Mouse (Mus musculus) R1 (cell line): ENCODE measurements at regions not wholly inside any gene's neighbourhood (a gene's known extent, or its start where the extent isn't known, plus 50 kb on each side); places are given as distances from the start of the nearest gene placed in this dataset.
"Not testable (repeated sequence)": the region's sequence is repeated elsewhere in the genome, so short reads cannot be mapped to it uniquely, and the experiment has no call there.

Experiments used
- DNase-seq: peaks from one replicate; pipeline ENCODE4 v3.0.0-alpha.2; 2018; ENCODE audit warnings: low read depth, low spot score

- no peak for DNase-seq
These were observed 364.0 kb upstream of the Rgs18 start for GRCm38 (mm10) chr1:145139267-145139651.

- DNase-seq: no peak
These were observed 363.4 kb upstream of the Rgs18 start for GRCm38 (mm10) chr1:145138452-145139266.

GRCm38 (mm10) chr1:145131020-145131419 is 355.8 kb upstream of the Rgs18 start:
- DNase-seq: no peak

- DNase-seq: peak; percentile 71
These were observed 337.9 kb upstream of the Rgs18 start for GRCm38 (mm10) chr1:145113171-145113570.

GRCm38 (mm10) chr1:145106771-145107170 is 331.5 kb upstream of the Rgs18 start:
- not testable (repeated sequence) for DNase-seq

- peak; percentile 10 for DNase-seq
These were observed 290.1 kb upstream of the Rgs18 start for GRCm38 (mm10) chr1:145065255-145065854.

- DNase-seq: no peak
These were observed 289.1 kb upstream of the Rgs18 start for GRCm38 (mm10) chr1:145064384-145064783.

GRCm38 (mm10) chr1:145015623-145016022 is 240.4 kb upstream of the Rgs18 start:
- DNase-seq: no peak

- no peak for DNase-seq
These were observed 235.6 kb upstream of the Rgs18 start for GRCm38 (mm10) chr1:145010833-145011232.

GRCm38 (mm10) chr1:144978167-144978566 is 202.9 kb upstream of the Rgs18 start:
- no peak for DNase-seq

GRCm38 (mm10) chr1:144965736-144966135 is 190.5 kb upstream of the Rgs18 start:
- DNase-seq: no peak

- no peak for DNase-seq
These were observed 163.8 kb upstream of the Rgs18 start for GRCm38 (mm10) chr1:144939006-144939405.

GRCm38 (mm10) chr1:144926136-144926535 is 150.9 kb upstream of the Rgs18 start:
- no peak for DNase-seq

GRCm38 (mm10) chr1:144916568-144916967 is 141.3 kb upstream of the Rgs18 start:
- no peak for DNase-seq

GRCm38 (mm10) chr1:144902987-144903386 is 127.8 kb upstream of the Rgs18 start:
- no peak for DNase-seq

- no peak for DNase-seq
These were observed 108.4 kb upstream of the Rgs18 start for GRCm38 (mm10) chr1:144883633-144884032.

GRCm38 (mm10) chr1:144862133-144862532 is 86.9 kb upstream of the Rgs18 start:
- no peak for DNase-seq
